Mouse (Mus musculus) CH12.LX (cell line): Measurements from ENCODE around the gene Ankrd63. TPM values are rescaled to one million over a fixed set of nuclear protein-coding genes. Genes with fewer than 3 reads are reported as not detected.

Experiments
- DNase-seq: peaks from one replicate; pipeline ENCODE4 v3.0.0-alpha.2; 2013; ENCODE audit errors: extremely low read depth
- H3K27ac ChIP-seq: 2 replicates; pipeline ENCODE4 v1.5.1; 2012; ENCODE audit warnings: low read depth, mild to moderate bottlenecking, control low read depth, moderate library complexity; ENCODE audit not compliant: insufficient read depth
- H3K27me3 ChIP-seq: replicated peaks from 2 replicates; pipeline ENCODE3; 2012; ENCODE audit warnings: inconsistent platforms
- H3K36me3 ChIP-seq, 2 experiments: replicated peaks in 1 of 2; 2 replicates each; pipeline versions ENCODE3 to v1.6.1; 2012; ENCODE audit warnings: inconsistent platforms in 1 of 2, low read length in 1 of 2, mild to moderate bottlenecking in 1 of 2, mixed read lengths in 1 of 2, moderate library complexity in 1 of 2; ENCODE audit not compliant: control insufficient read depth in 1 of 2, insufficient read depth in 1 of 2
- H3K4me1 ChIP-seq, 2 experiments: 2 replicates each; pipeline ENCODE4 v1.6.1; 2012; ENCODE audit warnings: inconsistent platforms in 1 of 2, moderate library complexity in 1 of 2; ENCODE audit not compliant: insufficient read depth in 2 of 2, control insufficient read depth in 1 of 2
- H3K4me2 ChIP-seq: 2 replicates; pipeline ENCODE4 v1.6.1; 2012; ENCODE audit warnings: low read depth, mild to moderate bottlenecking, control low read depth; ENCODE audit not compliant: poor library complexity, insufficient read depth, severe bottlenecking
- H3K4me3 ChIP-seq, 3 experiments: fragments of 150-350 bp in 1 of 3; sonication (generic) in 1 of 3; replicated peaks in 1 of 3; 2 replicates each; pipeline versions ENCODE3 to v1.5.1; 2011 to 2012; ENCODE audit warnings: low read depth in 2 of 3, low read length in 2 of 3, mild to moderate bottlenecking in 2 of 3, moderate library complexity in 2 of 3, control low read depth in 1 of 3, improper control_type of control experiment in 1 of 3, inconsistent platforms in 1 of 3, mixed read lengths in 1 of 3; ENCODE audit not compliant: poor library complexity in 1 of 3
- H3K79me2 ChIP-seq: replicated peaks from 2 replicates; pipeline ENCODE4 v1.6.1; 2012; ENCODE audit warnings: mild to moderate bottlenecking, moderate library complexity; ENCODE audit not compliant: control insufficient read depth, poor library complexity, insufficient read depth, severe bottlenecking; ENCODE audit errors: extremely low read depth
- H3K9ac ChIP-seq: 2 replicates; pipeline ENCODE4 v1.6.1; 2012; ENCODE audit warnings: low read depth, mild to moderate bottlenecking, control low read depth, moderate library complexity; ENCODE audit not compliant: insufficient read depth
- H3K9me3 ChIP-seq: replicated peaks from 2 replicates; pipeline ENCODE3; 2012; ENCODE audit warnings: low read length, inconsistent platforms, mixed read lengths
- BHLHE40 ChIP-seq: IDR thresholded peaks from 2 replicates; pipeline ENCODE4 v1.6.1; 2011; ENCODE audit warnings: mild to moderate bottlenecking, low read depth, low read length, improper control_type of control experiment
- CHD2 ChIP-seq: IDR thresholded peaks from 2 replicates; pipeline ENCODE4 v1.6.1; 2011; ENCODE audit warnings: low read length, improper control_type of control experiment
- E2F4 ChIP-seq: IDR thresholded peaks from 2 replicates; pipeline ENCODE4 v1.6.1; 2011; ENCODE audit warnings: low read depth, low read length, improper control_type of control experiment; ENCODE audit not compliant: insufficient replicate concordance
- ELF1 ChIP-seq: IDR thresholded peaks from 2 replicates; pipeline ENCODE4 v1.6.1; 2014; ENCODE audit warnings: low read depth, mild to moderate bottlenecking, inconsistent platforms, low read length, improper control_type of control experiment
- ETS1 ChIP-seq: conservative IDR thresholded peaks from 2 replicates; pipeline ENCODE4 v1.6.1; 2012; ENCODE audit warnings: low read depth, mild to moderate bottlenecking, inconsistent platforms, low read length, improper control_type of control experiment, moderate library complexity
- IRF4 ChIP-seq: IDR thresholded peaks from 2 replicates; pipeline ENCODE4 v1.6.1; 2014; ENCODE audit warnings: low read depth, mild to moderate bottlenecking, inconsistent platforms, low read length, improper control_type of control experiment
- JUN ChIP-seq: IDR thresholded peaks from 2 replicates; pipeline ENCODE4 v1.6.1; 2011; ENCODE audit warnings: low read depth, mild to moderate bottlenecking, low read length, improper control_type of control experiment, moderate library complexity; ENCODE audit not compliant: insufficient read depth
- KAT2A ChIP-seq: IDR thresholded peaks from 2 replicates; pipeline ENCODE4 v1.6.1; 2012; ENCODE audit warnings: low read length, improper control_type of control experiment, inconsistent platforms; ENCODE audit not compliant: insufficient replicate concordance
- MAFK ChIP-seq: IDR thresholded peaks from 2 replicates; pipeline ENCODE4 v1.6.1; 2011; ENCODE audit warnings: low read length, improper control_type of control experiment; ENCODE audit not compliant: insufficient replicate concordance
- MAZ ChIP-seq: IDR thresholded peaks from 2 replicates; pipeline ENCODE4 v1.6.1; 2012; ENCODE audit warnings: low read depth, mild to moderate bottlenecking, inconsistent platforms, low read length, improper control_type of control experiment, moderate library complexity
- MEF2A ChIP-seq: IDR thresholded peaks from 2 replicates; pipeline ENCODE4 v1.6.1; 2014; ENCODE audit warnings: low read depth, mild to moderate bottlenecking, inconsistent platforms, low read length, improper control_type of control experiment, borderline replicate concordance
- MXI1 ChIP-seq: IDR thresholded peaks from 2 replicates; pipeline ENCODE4 v1.6.1; 2011; ENCODE audit warnings: mild to moderate bottlenecking, low read depth, low read length, improper control_type of control experiment
- MYC ChIP-seq: IDR thresholded peaks from 2 replicates; pipeline ENCODE4 v1.6.1; 2011; ENCODE audit warnings: low read depth, mild to moderate bottlenecking, improper control_type of control experiment, low read length
- POLR2AphosphoS2 ChIP-seq: IDR thresholded peaks from 2 replicates; pipeline ENCODE4 v1.6.1; 2011; ENCODE audit warnings: low read depth, low read length, improper control_type of control experiment
- RAD21 ChIP-seq: IDR thresholded peaks from 2 replicates; pipeline ENCODE4 v1.6.1; 2011; ENCODE audit warnings: low read depth, mild to moderate bottlenecking, low read length, improper control_type of control experiment, moderate library complexity
- RCOR1 ChIP-seq: conservative IDR thresholded peaks from 2 replicates; pipeline ENCODE4 v1.6.1; 2012; ENCODE audit warnings: low read depth, mild to moderate bottlenecking, inconsistent platforms, low read length, improper control_type of control experiment
- SIN3A ChIP-seq: IDR thresholded peaks from 2 replicates; pipeline ENCODE4 v1.6.1; 2012; ENCODE audit warnings: low read length, improper control_type of control experiment, inconsistent platforms
- SMC3 ChIP-seq: IDR thresholded peaks from 2 replicates; pipeline ENCODE4 v1.6.1; 2011; ENCODE audit warnings: low read depth, low read length, improper control_type of control experiment
- TCF12 ChIP-seq: IDR thresholded peaks from 2 replicates; pipeline ENCODE4 v1.6.1; 2014; ENCODE audit warnings: low read depth, mild to moderate bottlenecking, inconsistent platforms, low read length, improper control_type of control experiment
- USF2 ChIP-seq: conservative IDR thresholded peaks from 2 replicates; pipeline ENCODE4 v1.6.1; 2011; ENCODE audit warnings: low read depth, low read length, improper control_type of control experiment
- ZC3H11A ChIP-seq: IDR thresholded peaks from 2 replicates; pipeline ENCODE4 v1.6.1; 2012; ENCODE audit warnings: low read depth, mild to moderate bottlenecking, inconsistent platforms, low read length, improper control_type of control experiment
- ZKSCAN1 ChIP-seq: IDR thresholded peaks from 2 replicates; pipeline ENCODE4 v1.6.1; 2012; ENCODE audit warnings: low read depth, inconsistent platforms, low read length, improper control_type of control experiment, borderline replicate concordance
- ZMIZ1 ChIP-seq: IDR thresholded peaks from 2 replicates; pipeline ENCODE4 v1.6.1; 2012; ENCODE audit warnings: low read depth, mild to moderate bottlenecking, inconsistent platforms, low read length, improper control_type of control experiment
- ZNF384 ChIP-seq: IDR thresholded peaks from 2 replicates; pipeline ENCODE4 v1.6.1; 2012; ENCODE audit warnings: low read depth, low read length, improper control_type of control experiment, inconsistent platforms
- dilution Hi-C: fragments of 300-500 bp; cut with MboI; formaldehyde crosslinking; loops from 2 replicates; pipeline ENCODE4 v1.14.3; 2020; ENCODE audit warnings: low sequenced_read_pairs; ENCODE audit not compliant: extremely low pct_unique_long_range_greater_than_20kb, extremely low pct_ligation_motif_present
- in situ Hi-C: fragments of 300-500 bp; cut with MboI; formaldehyde crosslinking; loops from 3 replicates; pipeline ENCODE4 v1.14.3; 2019; ENCODE audit warnings: low sequenced_read_pairs, low pct_ligation_motif_present, low pct_unique_long_range_greater_than_20kb, mixed read lengths
- polyA plus RNA-seq: library from polyadenylated mRNA; unstranded; fragments of >175 nt; gene quantifications from 2 replicates; pipeline ENCODE4 v1.2.1, GENCODE M21; 2012; ENCODE audit warnings: low read depth; ENCODE audit not compliant: insufficient read length
- total RNA-seq, 2 experiments: library from RNA; depleted of rRNA; stranded (reverse); fragments of 300-350 nt in 1 of 2; fragments of >200 nt in 1 of 2; gene quantifications; 2 replicates each; pipeline ENCODE4 v1.2.3; 2012 to 2014

Gene Ankrd63
- total and polyA plus RNA-seq, 3 experiments: 0.07 TPM; not detected in 2

GRCm38 (mm10) chr2:118685088-118685487 lies 18.7 kb downstream of the Ankrd63 start:
- no peak overlapping the region for H3K9ac ChIP-seq
- no peak for DNase-seq
- dilution Hi-C loops (no loop called here), in situ Hi-C loops (loop anchor here (5.0 kb wide), 1 partner anchor 43 kb away; no protein-coding TSS in a partner anchor)
- H3K4me3 ChIP-seq: no peak overlapping the region
- no peak for TF ChIP-seq TCF12
- no peak for TF ChIP-seq KAT2A
- TF ChIP-seq USF2: no peak
- TF ChIP-seq MYC: no peak
- TF ChIP-seq IRF4: no peak
- no peak for TF ChIP-seq MAZ
- no peak for TF ChIP-seq E2F4
- TF ChIP-seq ZKSCAN1: no peak
- TF ChIP-seq MEF2A: no peak
- H3K36me3 ChIP-seq: no peaks in the 10 kb centered on the region
- H3K27me3 ChIP-seq: no peaks in the 10 kb centered on the region
- H3K4me1 ChIP-seq: peaks cover 0 to under 1% of the 10 kb centered on the region in 2 experiments; a peak in 1 of 4 replicates
- no peaks in the 10 kb centered on the region for H3K9me3 ChIP-seq
- no peak overlapping the region for H3K4me2 ChIP-seq
- H3K27ac ChIP-seq: no peak overlapping the region
- no peaks in the 10 kb centered on the region for H3K79me2 ChIP-seq

- no peak for DNase-seq
- Histone ChIP-seq H3K4me3 (no peak overlapping the region), H3K9ac (no peak overlapping the region), H3K4me2 (no peak overlapping the region), H3K27ac (no peak overlapping the region), H3K36me3 (no peaks in the 10 kb centered on the region), H3K9me3 (no peaks in the 10 kb centered on the region), H3K79me2 (no peaks in the 10 kb centered on the region), H3K4me1 (no peaks in the 10 kb centered on the region), H3K27me3 (no peaks in the 10 kb centered on the region)
- in situ Hi-C loops: no loop called here
- dilution Hi-C loops: no loop called here
- TF ChIP-seq RAD21 (no peak), ELF1 (no peak), RCOR1 (no peak), ZMIZ1 (no peak), SMC3 (no peak), BHLHE40 (no peak), MEF2A (no peak), POLR2AphosphoS2 (no peak), JUN (no peak), USF2 (no peak), ZNF384 (no peak), MAFK (no peak), ETS1 (no peak), IRF4 (no peak), SIN3A (no peak), CHD2 (no peak), MXI1 (no peak), ZC3H11A (no peak), TCF12 (no peak)
Measured at GRCm38 (mm10) chr2:118682544-118683260, 21.1 kb downstream of the Ankrd63 start.
